Mouse (Mus musculus) olfactory bulb, adult 2 months (tissue): ENCODE measurements around the gene P4ha2.

Experiments used
- CTCF ChIP-seq: fragments of 200-500 bp; IDR thresholded peaks from 2 replicates; pipeline ENCODE4 v1.5.1; 2012; ENCODE audit warnings: low read depth, mild to moderate bottlenecking, low read length, moderate library complexity; ENCODE audit not compliant: insufficient read depth
- POLR2A ChIP-seq: fragments of 200-500 bp; IDR thresholded peaks from 2 replicates; pipeline ENCODE4 v1.6.1; 2012; ENCODE audit warnings: mild to moderate bottlenecking, low read depth, low read length, moderate library complexity; ENCODE audit not compliant: insufficient read depth

GRCm38 (mm10) chr11:54171175-54171574 lies 71.3 kb downstream of the P4ha2 start:
- TF ChIP-seq CTCF (no peak), POLR2A (no peak)
